Mouse (Mus musculus) hindbrain, embryonic 14.5 days (tissue): ENCODE results near the gene Morf4l2. TPM values are rescaled to one million over a fixed set of nuclear protein-coding genes. Genes with fewer than 3 reads are reported as not detected.

Experiments used
- ATAC-seq: fragments of 200-750 bp; cut with Nextera tagmentation; 2 replicates; pipeline ENCODE4 v1.8.0; 2017; ENCODE audit warnings: moderate number of reproducible peaks, mild to moderate bottlenecking, moderate TSS enrichment, moderate library complexity; ENCODE audit not compliant: low FRiP score
- DNase-seq: peaks from one replicate; pipeline ENCODE4 v3.0.0-alpha.2; 2015; ENCODE audit warnings: low spot score
- H3K27ac ChIP-seq: fragments of 300-500 bp; sonication (generic); 2 replicates; pipeline ENCODE4 v1.5.1; 2014; ENCODE audit warnings: mild to moderate bottlenecking, moderate library complexity
- H3K27me3 ChIP-seq: fragments of 300-500 bp; sonication (generic); 2 replicates; pipeline ENCODE4 v1.6.1; 2014; ENCODE audit warnings: mild to moderate bottlenecking, low read length, mixed read lengths; ENCODE audit not compliant: control insufficient read depth, insufficient read depth
- H3K36me3 ChIP-seq: fragments of 300-500 bp; sonication (generic); replicated peaks from 2 replicates; pipeline ENCODE4 v1.6.1; 2014; ENCODE audit not compliant: control insufficient read depth, insufficient read depth
- H3K4me1 ChIP-seq: fragments of 300-500 bp; sonication (generic); replicated peaks from 2 replicates; pipeline ENCODE4 v1.6.1; 2014; ENCODE audit warnings: antibody characterized with exemption, low read length, mixed read lengths; ENCODE audit not compliant: control insufficient read depth, insufficient read depth
- H3K4me2 ChIP-seq: fragments of 300-500 bp; sonication (generic); replicated peaks from 2 replicates; pipeline ENCODE4 v1.6.1; 2014; ENCODE audit warnings: mild to moderate bottlenecking, moderate library complexity
- H3K4me3 ChIP-seq: fragments of 300-500 bp; sonication (generic); replicated peaks from 2 replicates; pipeline ENCODE4 v1.5.1; 2014; ENCODE audit warnings: mild to moderate bottlenecking, low read length
- H3K9ac ChIP-seq: fragments of 300-500 bp; sonication (generic); 2 replicates; pipeline ENCODE4 v1.6.1; 2014
- H3K9me3 ChIP-seq: fragments of 300-500 bp; sonication (generic); 2 replicates; pipeline ENCODE4 v1.6.1; 2016; ENCODE audit warnings: low read length; ENCODE audit not compliant: control insufficient read depth
- WGBS: fragments of 180-500 bp; shearing (Covaris S2); extraction: QIAGEN DNeasy Blood & Tissue Kit; methylation state at CpG from one replicate; pipeline ENCODE4 v1.1.7; 2014; 5-methylcytosine and 5-hydroxymethylcytosine counted together
- polyA plus RNA-seq: library from polyadenylated mRNA; unstranded; fragments of >200 nt; fragmentation: Nextera tagmentation; extraction: Ambion mirVana; gene quantifications from 2 replicates; pipeline ENCODE4 v1.2.1, GENCODE M21; 2014

Gene Morf4l2
- polyA plus RNA-seq, result 545 and 593 TPM in 2 replicates

DNA sequence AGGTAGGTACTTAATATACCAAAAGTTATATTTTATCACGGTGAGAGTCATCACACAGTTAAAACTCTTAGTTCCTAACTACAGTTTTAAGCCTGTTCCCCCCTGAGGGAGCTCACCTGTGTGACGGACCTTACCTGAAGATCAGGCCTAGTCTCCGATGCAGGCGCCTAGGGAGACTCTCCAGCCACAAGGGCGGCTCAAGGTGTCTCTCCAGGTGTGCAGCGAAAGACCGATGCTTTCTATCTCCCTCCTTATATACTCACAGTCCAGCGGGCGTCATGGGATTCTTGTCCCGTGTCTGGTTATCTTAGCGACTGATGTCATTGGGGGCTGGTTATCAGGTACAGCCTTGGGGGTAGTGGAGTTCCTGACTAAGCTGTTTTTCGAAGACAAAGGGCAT lies at the start of gene Morf4l2:
Gene Morf4l2 (minus strand): TSS at position 232 of the 400 bp plus-strand sequence.
- H3K27ac ChIP-seq, result peak within 1 kb of the TSS; percentile 91
- no peaks in the 10 kb centered on the region for H3K9me3 ChIP-seq
- H3K4me1 ChIP-seq, result peaks cover 6% of the 10 kb centered on the region; the same call in 1 of the 2 replicates
- H3K36me3 ChIP-seq, result peaks cover 6% of the 10 kb centered on the region; the same call in 1 of the 2 replicates
- DNase-seq (no peak), ATAC-seq (no peak)
- WGBS, result 94% methylated on average over 12 of the region's 12 CpGs
- H3K4me2 ChIP-seq, result peak within 1 kb of the TSS; percentile 59
- no peaks in the 10 kb centered on the region for H3K27me3 ChIP-seq
- H3K4me3 ChIP-seq, result peak within 1 kb of the TSS; percentile 54
- H3K9ac ChIP-seq, result peak within 1 kb of the TSS; percentile 62; the same call in 1 of the 2 replicates

DNA sequence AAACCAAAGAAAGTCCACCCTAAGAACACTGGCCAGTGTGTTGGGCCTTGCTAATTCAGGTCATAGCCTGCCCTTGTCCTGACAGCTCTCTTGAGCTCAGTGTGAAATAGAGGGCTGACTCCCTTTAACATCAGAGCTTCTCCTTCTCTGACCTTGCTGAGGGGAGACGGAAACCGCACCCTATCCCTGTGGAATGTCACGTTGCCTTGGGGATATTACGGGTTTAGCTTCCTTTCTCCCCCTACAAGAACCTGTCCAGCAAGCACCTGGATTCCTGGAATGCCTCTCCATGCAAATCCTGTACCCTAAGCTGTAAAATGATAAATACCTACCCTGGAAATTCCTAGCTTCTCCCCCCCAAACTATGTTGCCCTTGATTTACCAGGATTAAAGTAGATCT lies 46.0 kb upstream of the Morf4l2 start:
- Histone ChIP-seq H3K36me3 (no peaks in the 10 kb centered on the region), H3K4me1 (no peaks in the 10 kb centered on the region), H3K4me3 (no peak overlapping the region), H3K9ac (no peak overlapping the region), H3K4me2 (no peak overlapping the region), H3K9me3 (no peaks in the 10 kb centered on the region), H3K27me3 (no peaks in the 10 kb centered on the region; the same call in 1 of the 2 replicates), H3K27ac (no peak overlapping the region)
- ATAC-seq (no peak), DNase-seq (no peak)
- 93% methylated on average over 4 of the region's 4 CpGs for WGBS

DNA sequence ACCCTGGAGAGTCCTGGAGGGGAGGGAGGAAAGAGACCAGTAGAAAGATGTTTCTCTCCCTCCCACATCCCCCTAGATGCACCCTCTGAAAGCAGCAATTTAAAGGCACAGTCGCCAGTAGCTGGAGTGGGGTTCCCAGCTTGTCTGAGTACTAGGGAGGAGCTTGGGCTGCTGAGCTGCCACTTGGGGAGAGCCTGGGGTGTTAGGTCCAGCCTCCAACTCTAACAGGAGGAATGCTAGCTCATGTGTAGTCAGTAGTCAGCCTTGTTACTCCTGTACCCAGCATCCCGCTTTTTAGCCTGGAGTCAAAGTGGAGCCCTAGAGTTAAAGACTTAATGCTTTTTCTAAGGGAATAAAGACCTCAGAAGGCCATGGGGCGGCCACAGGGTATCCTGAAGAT lies 36.6 kb upstream of the Morf4l2 start, which contains the start of gene Glra4:
Gene Glra4 (minus strand): TSS at position 101 of the 400 bp plus-strand sequence.
- no peaks in the 10 kb centered on the region for H3K9me3 ChIP-seq
- 74% methylated on average over 3 of the region's 3 CpGs for WGBS
- no peak within 1 kb of the TSS for H3K9ac ChIP-seq
- no peak for ATAC-seq
- no peak within 1 kb of the TSS for H3K27ac ChIP-seq
- H3K4me1 ChIP-seq, result no peaks in the 10 kb centered on the region
- no peak within 1 kb of the TSS for H3K4me3 ChIP-seq
- no peak for DNase-seq
- H3K27me3 ChIP-seq, result no peaks in the 10 kb centered on the region
- no peak within 1 kb of the TSS for H3K4me2 ChIP-seq
- no peaks in the 10 kb centered on the region for H3K36me3 ChIP-seq

DNA sequence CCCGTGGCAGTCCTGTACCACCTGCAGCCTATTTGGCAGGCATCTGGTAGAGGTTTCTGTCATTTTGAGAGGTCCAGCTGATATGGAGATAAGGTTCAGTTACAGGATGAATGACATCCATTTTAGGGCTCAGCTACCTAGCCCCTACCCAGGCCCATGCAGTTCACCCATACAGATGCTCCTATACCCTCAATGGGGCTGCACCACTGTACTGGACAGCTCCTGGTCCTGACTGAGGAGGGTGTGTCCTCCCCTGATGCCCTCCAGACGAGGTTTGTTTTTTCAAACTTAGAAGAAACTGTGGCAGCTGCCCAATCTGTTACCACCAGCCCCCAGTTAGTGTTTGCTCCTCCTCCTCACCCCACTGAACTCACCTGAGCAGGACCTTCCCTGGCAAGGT lies 35.8 kb upstream of the Morf4l2 start:
- Histone ChIP-seq H3K27me3 (no peaks in the 10 kb centered on the region), H3K27ac (no peak overlapping the region), H3K9me3 (no peaks in the 10 kb centered on the region), H3K36me3 (no peaks in the 10 kb centered on the region), H3K4me2 (no peak overlapping the region), H3K4me3 (no peak overlapping the region), H3K9ac (no peak overlapping the region), H3K4me1 (no peaks in the 10 kb centered on the region)
- WGBS, result 62% methylated on average over 2 of the region's 2 CpGs
- DNase-seq (no peak), ATAC-seq (no peak)

DNA sequence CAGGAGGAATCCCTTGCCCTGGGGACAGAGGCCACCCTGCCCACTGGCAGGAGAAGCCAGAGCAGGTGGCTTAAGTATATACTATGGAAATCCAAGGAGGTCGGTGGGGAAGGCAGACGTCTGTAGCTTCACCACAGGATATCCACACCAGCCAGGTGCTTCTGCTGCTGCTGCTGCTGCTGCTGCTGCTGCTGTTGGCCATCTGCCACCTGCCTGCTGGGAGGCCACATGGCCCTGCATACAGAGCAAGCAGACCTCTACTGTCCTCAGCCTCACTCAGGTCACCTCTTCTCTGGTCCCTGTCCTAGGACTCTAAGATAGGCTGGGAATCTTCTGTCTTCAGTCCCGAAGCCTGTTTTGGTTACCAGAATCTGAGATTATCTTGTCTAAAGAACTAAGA lies 34.6 kb upstream of the Morf4l2 start:
- ATAC-seq, result no peak
- no peaks in the 10 kb centered on the region for H3K4me1 ChIP-seq
- 58% methylated on average over 3 of the region's 3 CpGs for WGBS
- H3K4me2 ChIP-seq, result no peak overlapping the region
- no peak for DNase-seq
- H3K27ac ChIP-seq, result no peak overlapping the region
- H3K9ac ChIP-seq, result no peak overlapping the region
- H3K4me3 ChIP-seq, result no peak overlapping the region
- no peaks in the 10 kb centered on the region for H3K9me3 ChIP-seq
- H3K36me3 ChIP-seq, result no peaks in the 10 kb centered on the region
- H3K27me3 ChIP-seq, result no peaks in the 10 kb centered on the region

DNA sequence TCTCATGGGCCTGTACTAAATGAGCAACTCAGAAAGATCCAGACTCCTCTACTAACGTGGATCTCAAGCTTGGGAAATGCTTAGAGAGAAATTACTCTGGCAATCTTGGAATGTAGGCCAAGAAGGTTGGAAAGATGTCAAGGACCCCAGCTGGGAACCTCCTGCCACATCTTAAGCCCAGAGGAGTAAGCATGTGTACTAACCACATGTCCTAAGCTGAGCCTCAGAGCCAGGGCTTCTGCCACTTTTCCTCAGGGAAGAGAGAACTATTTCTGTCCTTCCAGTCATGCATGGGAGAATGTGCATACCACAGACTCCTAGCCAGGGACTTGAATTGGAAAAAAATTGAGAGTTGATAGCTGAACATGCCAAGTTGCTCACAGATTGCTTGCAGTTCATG lies 29.5 kb upstream of the Morf4l2 start:
- no peaks in the 10 kb centered on the region for H3K36me3 ChIP-seq
- WGBS, result 79% methylated on average over 1 of the region's 1 CpGs
- no peak for ATAC-seq
- no peak overlapping the region for H3K4me2 ChIP-seq
- no peak overlapping the region for H3K27ac ChIP-seq
- DNase-seq, result no peak
- no peaks in the 10 kb centered on the region for H3K4me1 ChIP-seq
- no peaks in the 10 kb centered on the region for H3K27me3 ChIP-seq
- H3K4me3 ChIP-seq, result no peak overlapping the region
- no peak overlapping the region for H3K9ac ChIP-seq
- H3K9me3 ChIP-seq, result no peaks in the 10 kb centered on the region

DNA sequence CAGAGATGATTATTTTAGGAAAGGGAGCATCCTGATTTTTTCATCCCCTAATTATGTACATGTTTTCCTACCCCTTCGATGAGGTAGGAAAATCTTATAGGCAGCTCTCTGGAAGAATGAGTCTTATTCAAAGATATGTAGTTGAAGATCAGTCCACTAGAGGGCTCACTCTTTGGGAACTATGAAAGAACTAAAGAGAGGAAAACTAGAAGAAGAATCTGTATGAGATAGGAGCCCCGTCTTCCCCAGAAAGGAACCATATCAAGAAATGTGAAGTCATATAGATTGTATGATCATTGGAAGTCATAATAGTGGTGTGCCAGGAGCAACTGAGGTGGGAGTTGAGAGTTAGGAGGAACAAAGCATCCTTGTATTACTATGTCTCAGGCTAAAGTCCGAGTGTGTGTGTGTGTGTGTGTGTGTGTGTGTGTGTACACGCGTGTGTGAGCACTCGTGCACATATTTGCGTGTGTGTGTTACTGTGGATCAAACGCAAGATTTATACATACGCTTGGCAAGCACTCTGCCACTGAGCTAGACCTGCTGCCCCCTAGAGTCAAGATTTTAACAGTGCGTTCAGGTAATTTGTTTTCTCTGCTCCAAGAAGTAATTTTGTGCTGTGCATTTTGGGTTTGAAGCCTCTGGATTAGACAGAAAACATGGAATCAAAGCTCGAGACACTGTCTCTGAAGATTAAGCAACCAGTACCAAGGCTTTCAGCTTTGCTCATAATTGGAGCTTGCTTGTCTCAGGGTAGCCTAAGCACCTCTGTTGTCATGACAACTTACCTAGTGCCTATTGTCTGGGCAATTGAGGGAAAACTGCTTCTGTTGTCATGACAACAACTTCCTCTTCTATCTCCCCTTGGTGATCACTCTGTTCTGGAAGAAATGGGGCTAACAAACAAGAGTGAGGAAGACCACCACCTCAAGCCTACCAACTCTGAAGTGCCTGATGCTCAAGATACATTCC lies 17.9 kb upstream of the Morf4l2 start:
- no peaks in the 10 kb centered on the region for H3K4me1 ChIP-seq
- H3K36me3 ChIP-seq, result no peaks in the 10 kb centered on the region
- no peaks in the 10 kb centered on the region for H3K9me3 ChIP-seq
- peak; percentile 63 for DNase-seq
- no peak overlapping the region for H3K4me3 ChIP-seq
- peak; percentile 65; the same call in 1 of the 2 replicates for ATAC-seq
- H3K4me2 ChIP-seq, result no peak overlapping the region
- H3K27me3 ChIP-seq, result no peaks in the 10 kb centered on the region
- WGBS, result 67% methylated on average over 11 of the region's 11 CpGs
- H3K27ac ChIP-seq, result peak overlapping the region; percentile 16; the same call in 1 of the 2 replicates
- H3K9ac ChIP-seq, result no peak overlapping the region

DNA sequence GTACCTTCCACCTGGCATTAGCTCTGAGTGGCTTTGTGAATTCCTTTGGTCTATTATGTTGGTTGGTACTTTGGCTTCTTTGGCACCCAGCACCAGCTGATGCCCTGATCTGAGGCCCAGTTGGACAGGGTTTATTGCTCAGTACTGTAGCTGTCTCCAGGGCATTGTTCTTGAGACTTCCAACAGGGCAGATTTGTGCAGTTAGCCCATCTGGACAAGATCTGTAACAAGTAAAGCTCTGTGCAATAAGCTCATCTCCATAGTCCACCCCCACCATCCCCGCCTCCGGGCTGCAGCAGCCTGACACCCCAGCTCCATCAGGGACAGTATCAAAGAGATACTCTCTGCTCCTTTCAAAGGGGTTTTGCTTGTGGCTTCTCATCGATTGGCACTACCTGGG lies 12.0 kb upstream of the Morf4l2 start:
- no peak overlapping the region for H3K27ac ChIP-seq
- no peaks in the 10 kb centered on the region for H3K9me3 ChIP-seq
- WGBS, result 85% methylated on average over 3 of the region's 3 CpGs
- no peak for DNase-seq
- no peaks in the 10 kb centered on the region for H3K27me3 ChIP-seq
- no peak overlapping the region for H3K4me2 ChIP-seq
- no peaks in the 10 kb centered on the region for H3K4me1 ChIP-seq
- no peaks in the 10 kb centered on the region for H3K36me3 ChIP-seq
- no peak for ATAC-seq
- no peak overlapping the region for H3K4me3 ChIP-seq
- no peak overlapping the region for H3K9ac ChIP-seq

DNA sequence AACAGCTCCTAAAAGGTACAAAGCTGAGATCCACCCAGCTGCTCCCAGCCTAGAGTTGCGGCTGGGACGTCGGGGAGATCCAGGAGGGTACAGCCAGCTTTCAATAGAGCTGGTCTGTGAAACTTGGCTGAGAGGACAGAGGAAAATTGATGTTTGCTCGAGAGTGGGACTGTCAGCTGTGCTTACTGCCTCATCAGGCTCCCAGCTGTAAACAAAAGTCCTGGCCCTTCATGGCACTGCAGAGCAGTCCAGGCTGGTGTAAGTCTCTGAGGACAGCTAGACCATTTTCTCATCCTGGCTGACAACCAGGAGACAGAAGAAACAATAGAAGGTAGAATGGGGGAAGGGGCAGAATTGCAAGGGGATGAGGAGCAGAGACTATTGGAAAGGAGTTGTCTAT lies 5.8 kb upstream of the Morf4l2 start:
- H3K27me3 ChIP-seq, result no peaks in the 10 kb centered on the region
- 82% methylated on average over 4 of the region's 4 CpGs for WGBS
- ATAC-seq (no peak), DNase-seq (no peak)
- no peaks in the 10 kb centered on the region for H3K9me3 ChIP-seq
- no peak overlapping the region for H3K27ac ChIP-seq
- no peaks in the 10 kb centered on the region for H3K36me3 ChIP-seq
- H3K4me3 ChIP-seq, result no peak overlapping the region
- H3K4me1 ChIP-seq, result no peaks in the 10 kb centered on the region
- H3K4me2 ChIP-seq, result no peak overlapping the region
- no peak overlapping the region for H3K9ac ChIP-seq
